ENCODE assay signal across 9 mouse cellular contexts in genomic region chr4:16068985-16069715, GRCm38 (mm10).
DNase-seq lines count a peak whose midpoint lies in the region; ATAC-seq and TF ChIP-seq lines count a peak whose summit lies in the region.
"Had no signal": no experiment of that assay in that cellular context is flagged by ENCODE, and none has a peak within 500 bp of the region (broad histone marks: within the 10 kb centered on the region; RNA-seq: fewer than 3 reads in every experiment).

No protein-coding gene starts in this region.

- 78% methylated on average over 4 of the region's 4 CpGs for WGBS in liver, postnatal 0 days (ENCODE audit: insufficient replicate concordance)
- WGBS in liver, embryonic 12.5 days (ENCODE audit: insufficient replicate concordance), result 68% methylated on average over 4 of the region's 4 CpGs
- WGBS in midbrain, postnatal 0 days, result 86% methylated on average over 4 of the region's 4 CpGs

- no peaks in the 10 kb centered on the region for H3K36me3 ChIP-seq in liver, postnatal 0 days (replicated peaks; ENCODE audit: insufficient read depth, low read length)
- no peaks in the 10 kb centered on the region for H3K36me3 ChIP-seq in liver, embryonic 12.5 days
- H3K36me3 ChIP-seq in midbrain, postnatal 0 days (ENCODE audit: insufficient read depth, low read length), result no peaks in the 10 kb centered on the region

- H3K27me3 ChIP-seq in liver, postnatal 0 days (ENCODE audit: insufficient read depth, low read length), result no peaks in the 10 kb centered on the region
- no peaks in the 10 kb centered on the region for H3K27me3 ChIP-seq in liver, embryonic 12.5 days (replicated peaks)
- H3K27me3 ChIP-seq in midbrain, postnatal 0 days (ENCODE audit: insufficient read depth, low read length), result no peaks in the 10 kb centered on the region

- TF ChIP-seq CTCF in liver, postnatal 0 days (IDR thresholded peaks at IDR 0.05; ENCODE audit: low read depth), result peak; percentile 57
- TF ChIP-seq CTCF in midbrain, postnatal 0 days (IDR thresholded peaks at IDR 0.05), result peak; percentile 75

- no peak for DNase-seq in frontal cortex, postnatal 14 days (ENCODE audit: low spot score in 2 of 2)
- DNase-seq in liver, postnatal 0 days, result no peak
- DNase-seq in NIH3T3 (ENCODE audit: low read depth), result peak; percentile 56
- DNase-seq in midbrain, postnatal 0 days (ENCODE audit: low spot score), result peak; percentile 60
- DNase-seq in spleen, postnatal 14 days (ENCODE audit: low spot score in 2 of 2), result no peak
- no peak for DNase-seq in layer of hippocampus, postnatal 25 days (ENCODE audit: extremely low spot score in 1 of 2, low spot score in 1 of 2)

- H3K4me2 ChIP-seq in liver, postnatal 0 days (ENCODE audit: low read depth, low read length), result no peak overlapping the region
- no peak overlapping the region for H3K4me2 ChIP-seq in liver, embryonic 12.5 days
- H3K4me2 ChIP-seq in midbrain, postnatal 0 days (ENCODE audit: low read depth, low read length, poor library complexity, severe bottlenecking), result no peak overlapping the region

- no peaks in the 10 kb centered on the region for H3K4me1 ChIP-seq in liver, postnatal 0 days (ENCODE audit: insufficient read depth)
- no peaks in the 10 kb centered on the region for H3K4me1 ChIP-seq in liver, embryonic 12.5 days
- H3K4me1 ChIP-seq in midbrain, postnatal 0 days (ENCODE audit: insufficient read depth, low read length), result no peaks in the 10 kb centered on the region

- ATAC-seq in frontal cortex, adult (ENCODE audit: low TSS enrichment), result peak; percentile 94
- ATAC-seq in liver, postnatal 0 days, result no peak
- no peak for ATAC-seq in liver, embryonic 12.5 days
- no peak for ATAC-seq in midbrain, postnatal 0 days (ENCODE audit: low FRiP score)

- H3K9me3 ChIP-seq in liver, postnatal 0 days (ENCODE audit: low read length), result no peaks in the 10 kb centered on the region
- no peaks in the 10 kb centered on the region for H3K9me3 ChIP-seq in liver, embryonic 12.5 days (replicated peaks)
- H3K9me3 ChIP-seq in midbrain, postnatal 0 days (ENCODE audit: low read length), result no peaks in the 10 kb centered on the region

- H3K27ac ChIP-seq in liver, postnatal 0 days (ENCODE audit: low read depth), result peak overlapping the region; percentile 48; the same call in 1 of the 2 replicates
- no peak overlapping the region for H3K27ac ChIP-seq in liver, embryonic 12.5 days
- no peak overlapping the region for H3K27ac ChIP-seq in midbrain, postnatal 0 days (ENCODE audit: low read depth, low read length)

- H3K4me3 ChIP-seq in liver, postnatal 0 days (ENCODE audit: low read depth, low read length), result no peak overlapping the region
- H3K4me3 ChIP-seq in liver, embryonic 12.5 days, result no peak overlapping the region
- no peak overlapping the region for H3K4me3 ChIP-seq in midbrain, postnatal 0 days (ENCODE audit: low read depth, low read length)
- H3K4me3 ChIP-seq: erythroblast, embryonic 14.5 days had no signal

- TF ChIP-seq EP300 in liver, postnatal 0 days (IDR thresholded peaks at IDR 0.05; ENCODE audit: low read depth), result no peak

- H3K9ac ChIP-seq in liver, postnatal 0 days (replicated peaks), result no peak overlapping the region
- H3K9ac ChIP-seq in liver, embryonic 12.5 days, result no peak overlapping the region
- no peak overlapping the region for H3K9ac ChIP-seq in midbrain, postnatal 0 days (replicated peaks; ENCODE audit: low read length, poor library complexity, severe bottlenecking)

Comparison
In these comparisons a context has a peak if more than half of its experiments do, and no peak if none do; other contexts are left out.
1. DNase-seq: peak in NIH3T3 (single experiment) and midbrain, postnatal 0 days (single experiment); none in frontal cortex, postnatal 14 days (0 of 2), liver, postnatal 0 days (single experiment), spleen, postnatal 14 days (0 of 2) and layer of hippocampus, postnatal 25 days (0 of 2).